Mouse (Mus musculus) fat pad, adult 2 months (tissue): ENCODE results near the gene Cd274.

Experiments used
- DNase-seq: peaks from one replicate; pipeline ENCODE4 v3.0.0-alpha.2; 2011; ENCODE audit warnings: low read depth, low spot score; ENCODE audit errors: extremely low read depth

The Cd274 gene

GRCm38 (mm10) chr19:29363557-29363956 lies 3.7 kb upstream of the Cd274 start:
- DNase-seq: no peak

GRCm38 (mm10) chr19:29364076-29364475 lies 3.2 kb upstream of the Cd274 start:
- DNase-seq: no peak

GRCm38 (mm10) chr19:29365105-29365504 lies 2.1 kb upstream of the Cd274 start:
- DNase-seq: no peak

GRCm38 (mm10) chr19:29366226-29366968 lies 858 bp upstream of the Cd274 start:
- no peak for DNase-seq

- DNase-seq: no peak
Measured at GRCm38 (mm10) chr19:29368041-29368440, 786 bp downstream of the Cd274 start.

GRCm38 (mm10) chr19:29368671-29369309 lies 1.5 kb downstream of the Cd274 start:
- DNase-seq: peak; percentile 31

GRCm38 (mm10) chr19:29370112-29370511 lies 2.9 kb downstream of the Cd274 start:
- peak; percentile 34 for DNase-seq

GRCm38 (mm10) chr19:29370545-29371283 lies 3.5 kb downstream of the Cd274 start:
- no peak for DNase-seq

- DNase-seq: no peak
Measured at GRCm38 (mm10) chr19:29371284-29372081, 4.2 kb downstream of the Cd274 start.

- DNase-seq: no peak
Measured at GRCm38 (mm10) chr19:29372138-29372537, 4.9 kb downstream of the Cd274 start.

- DNase-seq: no peak
Measured at GRCm38 (mm10) chr19:29372621-29373020, 5.4 kb downstream of the Cd274 start.

- DNase-seq: no peak
Measured at GRCm38 (mm10) chr19:29373438-29373837, 6.2 kb downstream of the Cd274 start.

GRCm38 (mm10) chr19:29374947-29375346 lies 7.7 kb downstream of the Cd274 start:
- no peak for DNase-seq

- DNase-seq: no peak
Measured at GRCm38 (mm10) chr19:29376382-29376781, 9.1 kb downstream of the Cd274 start.

- no peak for DNase-seq
Measured at GRCm38 (mm10) chr19:29379839-29380603, 12.8 kb downstream of the Cd274 start.

GRCm38 (mm10) chr19:29383368-29383767 lies 16.1 kb downstream of the Cd274 start:
- no peak for DNase-seq

GRCm38 (mm10) chr19:29384412-29384811 lies 17.2 kb downstream of the Cd274 start:
- no peak for DNase-seq

GRCm38 (mm10) chr19:29384994-29385393 lies 17.7 kb downstream of the Cd274 start:
- DNase-seq: no peak

GRCm38 (mm10) chr19:29385822-29386221 lies 18.6 kb downstream of the Cd274 start:
- no peak for DNase-seq

- DNase-seq: no peak
Measured at GRCm38 (mm10) chr19:29388818-29389217, 21.6 kb downstream of the Cd274 start.
